Mouse (Mus musculus): ENCODE data around the gene Tuba1c. TPM values are rescaled to one million over a fixed set of nuclear protein-coding genes. Genes with fewer than 3 reads are reported as not detected.

Tuba1c gene
- total RNA-seq, 1 experiment: 424 TPM

- no peaks in the 10 kb centered on the region for H3K36me3 ChIP-seq (ENCODE audit: control insufficient read depth, insufficient read depth, low read length, poor library complexity, severe bottlenecking)
- H3K27ac ChIP-seq (ENCODE audit: insufficient read depth, low read depth, low read length, poor library complexity, severe bottlenecking): peak overlapping the region; percentile 92; the same call in 1 of the 2 replicates
- no peaks in the 10 kb centered on the region for H3K9me3 ChIP-seq (ENCODE audit: control insufficient read depth, insufficient read depth, low read depth, low read length)
- DNase-seq (ENCODE audit: low read depth, low spot score): no peak
- peak overlapping the region; percentile 23 for H3K9ac ChIP-seq (ENCODE audit: insufficient read depth, low read depth, low read length, poor library complexity, severe bottlenecking)
- TF ChIP-seq HCFC1 (IDR thresholded peaks at IDR 0.05; ENCODE audit: borderline replicate concordance, insufficient read depth, low read length) (no peak), MAFK (IDR thresholded peaks at IDR 0.05; ENCODE audit: insufficient read depth, low read depth, low read length) (no peak), ZNF384 (IDR thresholded peaks at IDR 0.05; ENCODE audit: low read depth, low read length) (no peak), CHD2 (IDR thresholded peaks at IDR 0.05; ENCODE audit: low read depth, low read length) (no peak), ZC3H11A (IDR thresholded peaks at IDR 0.05; ENCODE audit: borderline replicate concordance, low read depth, low read length) (no peak)
- peaks cover 29 to 33% of the 10 kb centered on the region in 2 experiments for H3K4me1 ChIP-seq (ENCODE audit: control insufficient read depth in 2 of 2, insufficient read depth in 2 of 2, low read length in 2 of 2, poor library complexity in 1 of 2)
- in situ Hi-C loops (cut with MboI; ENCODE audit: low sequenced_read_pairs in 2 of 2, unreplicated experiment in 2 of 2): no loop called here
- no peak overlapping the region for H3K4me3 ChIP-seq (ENCODE audit: insufficient read depth in 1 of 2, low read depth in 1 of 2, low read length in 2 of 2, poor library complexity in 1 of 2, severe bottlenecking in 1 of 2)
Observed at GRCm38 (mm10) chr15:98987661-98988181, 42.0 kb upstream of the Tuba1c start.

GRCm38 (mm10) chr15:98988787-98989186 is 40.9 kb upstream of the Tuba1c start:
- Histone ChIP-seq H3K9ac (ENCODE audit: insufficient read depth, low read depth, low read length, poor library complexity, severe bottlenecking) (peak overlapping the region; percentile 23; the same call in 1 of the 2 replicates), H3K4me1 (ENCODE audit: control insufficient read depth in 2 of 2, insufficient read depth in 2 of 2, low read length in 2 of 2, poor library complexity in 1 of 2) (peaks cover 26 to 27% of the 10 kb centered on the region in 2 experiments), H3K36me3 (ENCODE audit: control insufficient read depth, insufficient read depth, low read length, poor library complexity, severe bottlenecking) (no peaks in the 10 kb centered on the region), H3K27ac (ENCODE audit: insufficient read depth, low read depth, low read length, poor library complexity, severe bottlenecking) (peak overlapping the region; percentile 92), H3K4me3 (ENCODE audit: insufficient read depth in 1 of 2, low read depth in 1 of 2, low read length in 2 of 2, poor library complexity in 1 of 2, severe bottlenecking in 1 of 2) (peak overlapping the region in 1 of 2 experiments; percentile 42; a peak in 2 of 4 replicates), H3K9me3 (ENCODE audit: control insufficient read depth, insufficient read depth, low read depth, low read length) (no peaks in the 10 kb centered on the region)
- in situ Hi-C loops (cut with MboI; ENCODE audit: low sequenced_read_pairs in 2 of 2, unreplicated experiment in 2 of 2): no loop called here
- TF ChIP-seq CHD2 (IDR thresholded peaks at IDR 0.05; ENCODE audit: low read depth, low read length) (no peak), HCFC1 (IDR thresholded peaks at IDR 0.05; ENCODE audit: borderline replicate concordance, insufficient read depth, low read length) (no peak), ZNF384 (IDR thresholded peaks at IDR 0.05; ENCODE audit: low read depth, low read length) (no peak), ZC3H11A (IDR thresholded peaks at IDR 0.05; ENCODE audit: borderline replicate concordance, low read depth, low read length) (no peak), MAFK (IDR thresholded peaks at IDR 0.05; ENCODE audit: insufficient read depth, low read depth, low read length) (no peak)
- no peak for DNase-seq (ENCODE audit: low read depth, low spot score)

- no peak for TF ChIP-seq CHD2 (IDR thresholded peaks at IDR 0.05; ENCODE audit: low read depth, low read length)
- TF ChIP-seq HCFC1 (IDR thresholded peaks at IDR 0.05; ENCODE audit: borderline replicate concordance, insufficient read depth, low read length): peak; percentile 38; the same call in 1 of the 2 replicates
- no peak for TF ChIP-seq ZNF384 (IDR thresholded peaks at IDR 0.05; ENCODE audit: low read depth, low read length)
- no peak for TF ChIP-seq MAFK (IDR thresholded peaks at IDR 0.05; ENCODE audit: insufficient read depth, low read depth, low read length)
- no peak for DNase-seq (ENCODE audit: low read depth, low spot score)
- in situ Hi-C loops (cut with MboI; ENCODE audit: low sequenced_read_pairs in 2 of 2, unreplicated experiment in 2 of 2): no loop called here
- H3K36me3 ChIP-seq (ENCODE audit: control insufficient read depth, insufficient read depth, low read length, poor library complexity, severe bottlenecking): no peaks in the 10 kb centered on the region
- peak overlapping the region; percentile 67 for H3K9ac ChIP-seq (ENCODE audit: insufficient read depth, low read depth, low read length, poor library complexity, severe bottlenecking)
- H3K9me3 ChIP-seq (ENCODE audit: control insufficient read depth, insufficient read depth, low read depth, low read length): no peaks in the 10 kb centered on the region
- H3K27ac ChIP-seq (ENCODE audit: insufficient read depth, low read depth, low read length, poor library complexity, severe bottlenecking): peak overlapping the region; percentile 92
- peak overlapping the region in 1 of 2 experiments; percentile 42; a peak in 2 of 4 replicates for H3K4me3 ChIP-seq (ENCODE audit: insufficient read depth in 1 of 2, low read depth in 1 of 2, low read length in 2 of 2, poor library complexity in 1 of 2, severe bottlenecking in 1 of 2)
- H3K4me1 ChIP-seq (ENCODE audit: control insufficient read depth in 2 of 2, insufficient read depth in 2 of 2, low read length in 2 of 2, poor library complexity in 1 of 2): peaks cover 20 to 26% of the 10 kb centered on the region in 2 experiments
Observed at GRCm38 (mm10) chr15:98989701-98990430, 39.8 kb upstream of the Tuba1c start.

GRCm38 (mm10) chr15:98990669-98991539 is 38.8 kb upstream of the Tuba1c start:
- Histone ChIP-seq H3K27ac (ENCODE audit: insufficient read depth, low read depth, low read length, poor library complexity, severe bottlenecking) (peak overlapping the region; percentile 92), H3K9ac (ENCODE audit: insufficient read depth, low read depth, low read length, poor library complexity, severe bottlenecking) (peak overlapping the region; percentile 34), H3K36me3 (ENCODE audit: control insufficient read depth, insufficient read depth, low read length, poor library complexity, severe bottlenecking) (no peaks in the 10 kb centered on the region), H3K9me3 (ENCODE audit: control insufficient read depth, insufficient read depth, low read depth, low read length) (no peaks in the 10 kb centered on the region), H3K4me1 (ENCODE audit: control insufficient read depth in 2 of 2, insufficient read depth in 2 of 2, low read length in 2 of 2, poor library complexity in 1 of 2) (peaks cover 20 to 28% of the 10 kb centered on the region in 2 experiments), H3K4me3 (ENCODE audit: insufficient read depth in 1 of 2, low read depth in 1 of 2, low read length in 2 of 2, poor library complexity in 1 of 2, severe bottlenecking in 1 of 2) (peak overlapping the region; percentile 18 to 53)
- DNase-seq (ENCODE audit: low read depth, low spot score): no peak
- in situ Hi-C loops (cut with MboI; ENCODE audit: low sequenced_read_pairs in 2 of 2, unreplicated experiment in 2 of 2): no loop called here
- TF ChIP-seq CHD2 (IDR thresholded peaks at IDR 0.05; ENCODE audit: low read depth, low read length): no peak; the same call in 1 of the 2 replicates
- TF ChIP-seq HCFC1 (IDR thresholded peaks at IDR 0.05; ENCODE audit: borderline replicate concordance, insufficient read depth, low read length): no peak
- no peak for TF ChIP-seq MAFK (IDR thresholded peaks at IDR 0.05; ENCODE audit: insufficient read depth, low read depth, low read length)
- no peak for TF ChIP-seq ZC3H11A (IDR thresholded peaks at IDR 0.05; ENCODE audit: borderline replicate concordance, low read depth, low read length)
- TF ChIP-seq ZNF384 (IDR thresholded peaks at IDR 0.05; ENCODE audit: low read depth, low read length): no peak

Data from ES-E14 (cell line).